Mouse (Mus musculus): ENCODE data around the gene Gm28168. TPM values are rescaled to one million over a fixed set of nuclear protein-coding genes. Genes with fewer than 3 reads are reported as not detected.
"Not testable (repeated sequence)": the region's sequence is repeated elsewhere in the genome, so short reads cannot be mapped to it uniquely, and the experiment has no call there.

Gm28168 gene
- not detected for total RNA-seq (2021)
- long read RNA-seq, experiment 1: 0 reads
- long read RNA-seq, experiment 2: 0 reads

GRCm38 (mm10) chr1:117927715-117928114 lies at the start of gene Gm28168:
Gene Gm28168, plus strand, starts transcription at chr1:117928015.
- not testable (repeated sequence) for DNase-seq (ENCODE audit: low spot score in 2 of 2)

- DNase-seq (ENCODE audit: low spot score in 2 of 2): no peak
Observed at GRCm38 (mm10) chr1:117965639-117966038, 37.8 kb downstream of the Gm28168 start, which contains the start of gene Gm7145. Gene Gm7145, plus strand, starts transcription at chr1:117965939.

Other genes starting within 250 kb of the Gm28168 start
- gene Gm28363, start 230.9 kb upstream of the Gm28168 start, total RNA-seq (2021): not detected
- gene B020011L13Rik, start 146.9 kb upstream of the Gm28168 start, total RNA-seq (2021): not detected
- gene Gm28360, start 97.9 kb upstream of the Gm28168 start, total RNA-seq (2021): not detected
- gene Gm7145, start 37.9 kb downstream of the Gm28168 start, total RNA-seq (2021): not detected
- gene Gm29106, start 248.5 kb downstream of the Gm28168 start, total RNA-seq (2021): not detected